1 mouse cellular context compared by ENCODE assay signal in genomic region chr8:105618892-105619591, GRCm38 (mm10).
TF ChIP-seq lines count a peak whose summit lies in the region.

No protein-coding gene starts in this region.

TF ChIP-seq in MEL, 35 proteins besides CTCF, POLR2A, EP300 and RAD21:
- no peak for TF ChIP-seq E2F4 (IDR thresholded peaks at IDR 0.05; ENCODE audit: borderline replicate concordance, low read depth, low read length)
- TF ChIP-seq POLR2AphosphoS5 (IDR thresholded peaks at IDR 0.05; ENCODE audit: borderline replicate concordance, low read depth, low read length): peak; percentile 70; the same call in 1 of the 2 replicates
